Mouse (Mus musculus): ENCODE results near the gene Klhl30.

Klhl30 gene

DNA sequence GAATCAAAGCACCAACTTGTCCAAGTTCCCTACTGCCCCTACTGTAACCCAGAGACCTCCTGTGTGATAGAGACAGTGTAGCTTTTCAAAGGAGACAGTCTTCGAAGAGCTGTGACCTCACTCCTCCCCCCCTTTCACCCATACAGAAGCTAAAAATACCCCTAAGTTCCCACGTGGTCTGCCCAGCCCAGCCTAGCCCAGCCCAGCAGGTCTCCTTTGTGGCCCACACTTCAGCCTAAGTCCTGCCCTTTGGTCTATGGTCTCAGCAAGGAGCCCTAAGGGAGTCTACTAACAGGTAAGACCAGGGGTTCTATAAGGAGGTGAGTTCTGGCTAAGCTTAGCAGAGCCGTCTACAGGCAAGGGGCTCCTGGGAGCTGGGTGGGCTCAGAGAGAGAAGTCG, at the start of gene Klhl30:
Gene Klhl30, plus strand, starts transcription at position 176 of the 400 bp plus-strand sequence.
- CTCF ChIA-PET, result interaction anchor here in 2 of 4 experiments (0.6 to 1.5 kb wide), 2 partner anchors 31 to 1513 kb away, joined by 3 read pairs; no protein-coding TSS in a partner anchor
- POLR2A ChIA-PET, result interaction anchor here in 2 of 4 experiments (0.5 to 2.6 kb wide), 4 partner anchors 15 to 106 kb away, joined by 3 to 13 read pairs (median 6); partner anchors contain the start of genes Erfe (in 2 of the 2) and Hes6 (in 1 of the 2)

DNA sequence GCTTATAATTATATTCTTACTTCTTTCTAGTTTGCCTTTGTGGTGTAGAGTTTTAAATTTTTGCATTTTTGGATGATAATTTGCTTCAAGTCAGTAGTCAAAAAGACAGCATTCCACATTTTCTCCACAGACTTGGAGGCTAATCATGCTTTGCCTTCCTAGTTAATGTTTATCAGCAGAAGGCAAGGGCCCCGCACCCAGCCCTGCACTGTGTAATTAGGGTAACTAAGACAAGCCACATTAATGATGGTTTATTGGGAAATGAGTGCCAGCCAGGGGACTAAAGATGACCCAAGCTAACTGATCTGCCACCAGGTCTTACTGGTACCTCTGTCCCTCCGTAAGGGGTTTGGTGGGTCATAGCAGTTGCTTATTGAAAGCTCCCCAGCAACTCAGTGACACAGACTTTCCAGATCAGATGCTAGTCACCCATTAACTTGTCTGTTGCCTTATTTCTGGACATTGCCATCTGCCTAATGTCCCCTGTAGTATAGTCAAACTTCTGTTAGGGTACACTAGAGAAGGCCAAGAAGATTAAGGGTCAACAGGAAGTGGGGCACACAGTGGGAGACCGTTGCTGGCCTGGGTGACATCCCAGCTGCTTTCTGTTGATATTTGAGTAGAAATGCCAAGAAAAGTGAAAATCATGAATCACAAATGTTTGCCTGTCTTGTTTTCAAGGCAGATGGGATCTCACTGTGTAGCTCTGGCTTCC, 49.5 kb upstream of the Klhl30 start:
- CTCF ChIA-PET, result no interaction called here
- POLR2A ChIA-PET, result no interaction called here

DNA sequence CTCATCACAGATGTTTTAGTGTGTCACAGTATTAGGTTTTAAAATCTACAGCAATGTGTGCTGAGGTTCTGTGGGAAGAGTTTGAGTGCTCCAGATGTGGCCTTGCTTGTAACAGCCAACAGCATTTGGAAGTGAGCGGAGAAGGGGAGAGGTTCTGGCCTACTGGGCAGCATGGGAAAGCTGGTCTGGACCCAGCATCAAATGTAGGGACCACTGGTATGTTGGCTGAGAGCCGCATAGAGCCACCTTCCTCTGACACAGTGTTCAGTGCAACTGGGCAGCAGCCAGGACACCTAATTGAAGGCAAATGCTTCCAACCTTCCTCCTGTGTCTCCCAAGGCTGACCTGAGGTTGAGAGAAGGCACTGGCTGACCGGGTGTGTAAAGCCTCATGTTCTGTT, 48.8 kb upstream of the Klhl30 start:
- POLR2A ChIA-PET, result no interaction called here
- CTCF ChIA-PET, result no interaction called here

DNA sequence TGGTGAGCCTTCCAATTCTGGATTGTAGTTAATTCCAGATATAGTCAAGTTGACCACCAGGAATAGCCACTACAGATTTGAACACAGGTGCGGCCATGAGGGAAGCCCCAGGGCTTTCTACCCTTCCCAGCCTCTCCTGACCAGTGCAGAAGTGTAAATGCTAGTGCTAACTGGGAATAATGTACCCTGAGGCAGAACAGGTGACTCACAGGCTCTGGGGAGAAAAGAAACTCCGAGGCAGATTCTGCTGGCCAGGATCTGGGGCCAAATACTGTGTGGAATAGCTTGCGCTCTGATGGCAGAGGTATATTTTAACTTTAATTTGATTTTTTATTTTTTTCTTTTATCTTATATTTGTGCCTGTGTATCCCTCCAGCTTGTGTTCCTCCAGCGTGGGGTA, 46.2 kb upstream of the Klhl30 start:
- ChIA-PET POLR2A (no interaction called here), CTCF (no interaction called here)

DNA sequence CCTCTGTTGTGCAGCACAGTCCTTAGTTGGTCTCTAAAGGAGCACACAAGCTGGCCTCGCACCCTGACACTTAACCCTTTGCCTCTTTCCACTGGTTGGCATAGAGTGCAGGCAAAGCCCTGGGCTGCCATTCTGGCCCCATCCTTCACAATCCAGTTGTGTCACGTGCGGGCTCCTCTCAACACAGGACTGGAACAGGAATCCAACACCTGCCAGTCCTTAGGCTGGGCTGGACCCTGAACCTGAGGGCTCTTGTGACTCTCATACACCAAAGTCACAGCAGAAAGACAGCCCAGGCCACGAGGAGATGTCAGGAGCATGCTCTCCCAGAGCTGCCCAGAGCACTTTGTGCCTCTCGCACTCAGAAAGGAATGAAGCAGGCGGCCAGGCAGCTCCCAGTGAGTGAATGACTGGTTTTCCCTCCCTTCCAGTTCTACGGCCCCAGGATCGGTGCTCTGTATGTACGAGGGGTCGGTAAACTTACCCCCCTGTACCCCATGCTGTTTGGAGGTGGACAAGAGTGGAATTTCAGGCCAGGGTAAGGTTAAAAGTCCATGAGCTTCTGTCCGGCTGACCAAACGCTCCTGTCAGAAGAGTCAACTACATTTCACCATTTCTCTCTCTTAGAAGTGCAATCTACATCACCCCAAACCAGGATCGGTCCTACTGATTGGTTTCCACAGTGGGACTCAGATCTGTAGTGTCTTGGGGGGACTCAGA, 41.3 kb upstream of the Klhl30 start:
- ChIA-PET POLR2A (interaction anchor here in 2 of 4 experiments (0.9 to 2.6 kb wide), 9 partner anchors 10 to 104 kb away, joined by 3 to 30 read pairs (median 4); partner anchors contain the start of genes Espnl (in 1 of the 2), Hes6 (in 1 of the 2), Scly (in 1 of the 2) and Ube2f (in 1 of the 2)), CTCF (interaction anchor here in 1 of 4 experiments (0.6 kb wide), 1 partner anchor 1645 kb away, joined by 3 read pairs; no protein-coding TSS in a partner anchor)

DNA sequence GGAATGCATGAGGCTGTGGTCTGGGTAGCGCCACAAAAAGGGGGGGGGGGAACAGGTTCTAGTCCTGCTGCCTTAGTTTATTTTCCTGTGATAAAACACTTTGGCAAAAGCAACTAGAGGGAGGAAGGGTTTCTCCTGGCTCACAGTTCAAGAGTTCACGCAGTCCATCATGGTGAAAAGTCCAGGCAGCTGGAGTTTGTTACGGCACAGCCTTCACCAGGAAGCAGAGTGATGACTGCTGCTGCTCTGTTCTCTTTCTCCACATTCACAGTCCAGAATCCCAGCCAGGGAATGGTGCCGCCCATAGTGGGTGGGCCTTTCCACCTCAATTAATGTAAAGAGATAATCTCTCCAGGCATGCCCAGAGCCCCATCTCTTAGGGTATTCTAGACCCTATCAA, 38.5 kb upstream of the Klhl30 start:
- ChIA-PET POLR2A (interaction anchor here in 3 of 4 experiments (0.6 to 3.8 kb wide), 6 partner anchors 10 to 140 kb away, joined by 3 to 16 read pairs (median 4); partner anchors contain the start of genes Espnl (in 1 of the 3) and Scly (in 1 of the 3)), CTCF (interaction anchor here in 1 of 4 experiments (0.6 kb wide), 1 partner anchor 334 kb away, joined by 6 read pairs; no protein-coding TSS in a partner anchor)

DNA sequence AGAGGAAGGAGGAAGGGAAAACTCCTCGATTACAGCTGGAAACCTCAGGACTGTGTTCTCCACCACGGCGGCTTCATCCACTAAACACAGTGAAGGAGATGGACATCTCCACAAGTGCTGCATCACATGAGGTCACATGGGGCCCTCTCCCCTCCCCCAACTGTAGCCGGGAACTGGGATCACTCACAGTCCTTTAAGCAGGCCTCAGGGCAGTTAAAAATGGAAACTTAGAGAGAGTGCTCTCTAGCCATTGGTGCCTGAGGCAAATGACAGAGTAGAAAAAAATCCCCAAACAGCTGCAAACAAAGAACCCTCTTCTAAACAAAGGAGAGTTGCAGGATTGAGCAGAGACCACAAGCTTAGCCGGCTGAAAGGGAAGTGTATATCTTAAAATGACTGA, 37.6 kb upstream of the Klhl30 start:
- ChIA-PET CTCF (interaction anchor here in 1 of 4 experiments (0.6 to 0.7 kb wide), 2 partner anchors 18 to 96 kb away, joined by 3 to 4 read pairs; no protein-coding TSS in a partner anchor), POLR2A (interaction anchor here (0.5 to 3.8 kb wide), 8 partner anchors 9 to 885 kb away, joined by 3 to 16 read pairs (median 5); partner anchors contain the start of genes Scly (in 2 of the 4), Espnl (in 1 of the 4) and Hes6 (in 1 of the 4))

DNA sequence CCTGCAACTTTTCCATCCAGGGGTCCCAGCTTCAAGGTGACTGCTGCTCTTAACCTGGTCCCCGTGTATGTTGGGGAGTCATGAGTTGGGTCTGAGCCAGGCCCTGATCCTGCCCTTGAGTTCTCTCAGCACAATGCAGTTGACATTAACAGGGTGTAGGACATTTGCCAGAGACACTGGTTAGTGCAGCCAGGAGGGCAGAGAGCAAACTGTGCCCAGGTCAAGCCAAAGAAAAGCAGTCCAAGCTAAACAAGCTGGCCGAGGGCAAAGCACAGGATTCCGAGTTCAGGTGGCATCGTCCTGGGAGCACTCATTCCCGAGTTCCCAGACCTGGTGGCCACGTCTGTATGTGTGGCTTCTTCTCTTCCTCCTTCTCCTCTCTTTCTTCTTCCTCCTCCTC, 33.2 kb upstream of the Klhl30 start:
- ChIA-PET CTCF (interaction anchor here in 1 of 4 experiments (0.7 kb wide), 1 partner anchor 817 kb away, joined by 3 read pairs; no protein-coding TSS in a partner anchor), POLR2A (interaction anchor here in 3 of 4 experiments (0.6 to 1.5 kb wide), 3 partner anchors 10 to 17 kb away, joined by 3 read pairs; no protein-coding TSS in a partner anchor)

DNA sequence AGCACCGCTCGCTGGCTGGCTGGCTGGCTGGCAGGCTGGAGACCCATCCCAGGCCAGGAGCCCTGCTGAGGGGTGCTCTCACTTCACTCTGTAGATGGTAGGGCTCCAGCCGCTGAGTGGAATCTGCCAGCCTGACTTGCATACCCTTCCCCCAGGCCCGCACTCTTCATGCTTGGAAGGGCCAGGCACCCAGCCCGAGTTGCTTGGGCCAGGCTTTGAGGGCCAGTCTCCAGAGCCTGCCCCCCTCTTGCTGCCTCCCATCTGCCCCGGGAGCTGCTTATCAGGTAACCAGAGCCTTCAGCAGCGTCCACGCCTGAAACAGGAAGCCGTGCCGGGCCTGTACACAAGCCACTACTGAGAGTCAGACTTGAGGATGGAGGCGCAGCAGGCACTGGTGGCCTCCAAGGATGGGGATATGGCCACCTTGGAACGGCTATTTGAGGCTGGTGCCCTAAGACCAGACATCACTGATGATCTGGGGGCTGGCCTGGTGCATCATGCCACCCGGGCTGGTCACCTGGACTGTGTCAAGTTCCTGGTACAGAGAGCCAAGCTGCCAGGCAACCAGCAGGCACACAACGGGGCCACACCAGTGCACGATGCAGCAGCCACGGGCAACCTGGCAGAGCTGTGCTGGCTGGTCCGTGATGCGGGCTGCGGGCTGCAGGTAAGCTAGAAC, 28.9 kb upstream of the Klhl30 start, which contains the start of gene Espnl:
Gene Espnl, plus strand, starts transcription at position 316 of the 679 bp plus-strand sequence.
- POLR2A ChIA-PET, result interaction anchor here in 2 of 4 experiments (0.6 to 2.8 kb wide), 10 partner anchors 8 to 45 kb away, joined by 3 to 14 read pairs (median 5); partner anchors contain the start of gene Scly (in 2 of the 2)
- CTCF ChIA-PET, result interaction anchor here in 1 of 4 experiments (0.7 kb wide), 1 partner anchor 8 kb away, joined by 3 read pairs; no protein-coding TSS in a partner anchor

DNA sequence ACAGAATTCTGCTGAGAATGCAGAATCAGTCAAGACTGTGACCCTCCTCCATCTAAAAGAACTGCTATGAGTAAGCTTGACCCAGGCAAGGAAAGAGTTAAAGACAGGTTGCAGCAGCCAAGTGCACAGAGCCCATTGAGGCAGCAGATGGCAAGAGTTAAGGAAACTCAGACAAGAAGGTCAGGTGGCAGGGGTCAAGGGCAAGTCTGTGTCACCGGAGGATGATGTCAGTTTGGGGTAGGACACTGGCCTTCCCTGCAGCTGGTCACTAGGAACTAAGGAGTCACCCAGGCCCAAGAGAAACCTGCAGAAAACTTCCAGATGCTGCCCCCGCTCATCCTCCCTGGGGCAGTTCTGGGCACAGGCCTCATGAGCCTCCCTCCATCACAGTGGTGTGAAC, 26.2 kb upstream of the Klhl30 start:
- CTCF ChIA-PET, result interaction anchor here in 2 of 4 experiments (0.9 to 1.0 kb wide), 2 partner anchors 22 to 113 kb away, joined by 3 read pairs; no protein-coding TSS in a partner anchor
- POLR2A ChIA-PET, result interaction anchor here in 2 of 4 experiments (0.6 to 1.4 kb wide), 2 partner anchors 9 to 13 kb away, joined by 3 to 4 read pairs; no protein-coding TSS in a partner anchor

DNA sequence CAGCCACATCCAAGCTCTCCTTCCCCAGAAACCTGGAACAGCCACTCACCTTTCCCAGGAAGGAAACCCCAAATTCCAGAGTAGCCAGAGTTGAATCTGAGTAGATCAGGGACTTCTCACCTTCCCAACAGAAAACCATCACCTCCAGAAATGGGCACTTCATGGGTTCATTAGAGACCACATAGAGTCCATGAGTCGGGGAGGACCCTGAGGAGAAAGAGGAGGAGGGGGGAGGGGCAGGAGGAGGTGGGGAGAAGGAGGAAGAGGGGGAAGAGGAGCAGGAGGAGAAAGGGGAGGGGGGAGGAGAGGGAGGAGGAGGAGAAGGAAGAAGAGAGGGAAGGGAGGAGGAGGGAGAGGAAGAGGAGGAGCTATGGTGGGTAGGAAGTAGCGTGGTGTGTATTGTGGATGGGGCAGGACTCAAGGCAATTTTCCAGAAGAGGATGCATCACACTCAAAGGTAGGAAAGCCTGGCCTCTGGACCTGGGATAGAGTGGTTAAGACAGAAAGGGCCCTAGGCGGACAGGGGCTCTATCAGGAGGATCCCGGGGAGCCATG, 25.3 kb upstream of the Klhl30 start:
- CTCF ChIA-PET, result interaction anchor here in 2 of 4 experiments (0.6 to 1.0 kb wide), 2 partner anchors 14 to 21 kb away, joined by 3 to 4 read pairs; no protein-coding TSS in a partner anchor

DNA sequence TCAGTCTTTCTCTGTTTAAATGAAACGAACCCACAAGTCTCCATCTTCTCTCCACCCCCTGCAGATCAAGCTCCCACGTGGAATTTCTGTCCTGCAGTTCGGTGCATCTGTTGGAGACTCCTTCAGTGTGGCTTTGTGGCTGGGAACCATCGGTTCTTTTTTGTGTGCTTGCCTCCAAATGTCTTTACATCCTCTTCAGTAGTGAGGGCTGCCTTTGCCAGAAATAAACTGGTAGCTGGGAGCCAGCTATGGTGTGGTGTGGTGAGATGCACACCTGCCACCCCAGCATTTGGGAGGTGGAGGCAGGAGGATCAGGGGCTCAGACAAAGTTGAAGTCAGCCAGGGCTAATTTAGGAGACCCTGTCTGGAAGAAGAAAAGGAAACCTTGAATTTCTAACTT, 18.7 kb upstream of the Klhl30 start:
- CTCF ChIA-PET, result interaction anchor here in 3 of 4 experiments (0.6 to 1.4 kb wide), 3 partner anchors 14 to 152 kb away, joined by 3 to 6 read pairs (median 3); partner anchors contain the start of gene Ramp1 (in 1 of the 3)
- POLR2A ChIA-PET, result interaction anchor here in 1 of 4 experiments (3.4 kb wide), 1 partner anchor 11 kb away, joined by 14 read pairs; the partner anchor contains the start of gene Espnl

More for the DNA sequence above, 25.3 kb upstream of the Klhl30 start:
- POLR2A ChIA-PET, result interaction anchor here in 1 of 4 experiments (0.7 to 1.4 kb wide), 2 partner anchors 8 to 369 kb away, joined by 3 to 4 read pairs; no protein-coding TSS in a partner anchor

DNA sequence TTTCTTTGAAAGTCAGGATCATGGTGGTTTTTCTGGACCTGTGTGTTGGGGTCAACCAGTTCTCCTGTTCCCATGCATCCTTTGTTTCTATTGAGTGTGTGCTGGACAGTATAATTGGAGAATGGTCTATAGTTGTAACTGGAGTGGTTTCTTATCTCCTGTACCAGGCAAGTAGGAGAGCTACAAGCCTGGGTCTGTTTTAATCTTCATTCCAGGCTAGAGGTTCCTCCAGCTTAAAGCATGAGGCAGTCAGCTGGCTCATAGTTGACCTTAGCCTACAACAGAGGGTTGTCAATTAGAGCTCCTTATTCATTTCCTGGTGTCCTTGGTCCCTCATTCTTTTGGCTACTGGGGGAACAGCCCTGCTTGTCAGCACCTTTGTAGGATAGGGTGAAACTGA, 17.2 kb upstream of the Klhl30 start:
- POLR2A ChIA-PET, result interaction anchor here in 1 of 4 experiments (0.8 to 1.0 kb wide), 2 partner anchors 9 to 79 kb away, joined by 3 read pairs; no protein-coding TSS in a partner anchor
- CTCF ChIA-PET, result interaction anchor here in 3 of 4 experiments (0.6 to 1.0 kb wide), 3 partner anchors 12 to 194 kb away, joined by 3 read pairs; no protein-coding TSS in a partner anchor

DNA sequence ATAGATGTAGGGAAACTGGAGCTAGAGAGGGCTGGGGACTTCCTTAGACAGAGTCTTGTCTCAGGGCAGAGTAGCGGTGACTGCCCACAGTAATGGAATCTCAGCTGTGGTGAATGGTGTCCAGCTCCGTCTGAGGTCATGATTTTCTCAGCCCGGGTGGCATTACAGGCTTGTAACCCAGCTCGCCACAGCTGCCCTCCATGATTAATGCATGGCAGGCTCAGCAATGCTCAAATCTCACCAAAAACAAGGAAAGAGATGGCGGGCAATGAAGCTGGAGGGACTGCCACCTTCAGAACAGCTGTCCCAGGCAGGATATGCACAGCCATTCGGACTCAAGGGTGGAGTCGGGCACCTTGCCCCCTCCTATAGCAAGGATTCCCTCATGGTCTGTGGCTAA, 13.5 kb upstream of the Klhl30 start:
- POLR2A ChIA-PET, result interaction anchor here in 1 of 4 experiments (1.9 kb wide), 1 partner anchor 8 kb away, joined by 4 read pairs; no protein-coding TSS in a partner anchor
- CTCF ChIA-PET, result interaction anchor here in 2 of 4 experiments (0.5 to 1.7 kb wide), 2 partner anchors 9 to 374 kb away, joined by 4 to 10 read pairs; no protein-coding TSS in a partner anchor

DNA sequence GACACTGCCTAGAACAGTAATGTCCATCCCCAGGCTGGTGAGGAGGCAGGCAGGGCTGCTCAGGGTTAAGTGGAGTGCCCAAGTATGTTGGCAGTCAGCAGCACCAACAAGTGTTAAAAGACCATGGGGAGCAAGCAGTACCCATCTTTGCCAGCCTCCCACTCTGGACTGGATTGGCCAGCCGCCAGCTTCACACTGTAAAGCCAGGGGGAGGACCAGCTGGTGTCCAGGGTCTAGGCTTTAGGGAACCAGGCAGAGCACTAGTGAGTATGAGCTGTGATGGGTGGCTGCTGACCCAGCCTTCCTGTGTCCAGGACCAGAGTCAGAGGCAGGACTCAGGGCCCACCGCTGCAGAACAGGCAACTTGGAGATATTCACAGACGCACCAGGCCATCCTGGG, 6.8 kb upstream of the Klhl30 start:
- ChIA-PET POLR2A (interaction anchor here in 1 of 4 experiments (0.9 kb wide), 1 partner anchor 22 kb away, joined by 3 read pairs; no protein-coding TSS in a partner anchor), CTCF (no interaction called here)

DNA sequence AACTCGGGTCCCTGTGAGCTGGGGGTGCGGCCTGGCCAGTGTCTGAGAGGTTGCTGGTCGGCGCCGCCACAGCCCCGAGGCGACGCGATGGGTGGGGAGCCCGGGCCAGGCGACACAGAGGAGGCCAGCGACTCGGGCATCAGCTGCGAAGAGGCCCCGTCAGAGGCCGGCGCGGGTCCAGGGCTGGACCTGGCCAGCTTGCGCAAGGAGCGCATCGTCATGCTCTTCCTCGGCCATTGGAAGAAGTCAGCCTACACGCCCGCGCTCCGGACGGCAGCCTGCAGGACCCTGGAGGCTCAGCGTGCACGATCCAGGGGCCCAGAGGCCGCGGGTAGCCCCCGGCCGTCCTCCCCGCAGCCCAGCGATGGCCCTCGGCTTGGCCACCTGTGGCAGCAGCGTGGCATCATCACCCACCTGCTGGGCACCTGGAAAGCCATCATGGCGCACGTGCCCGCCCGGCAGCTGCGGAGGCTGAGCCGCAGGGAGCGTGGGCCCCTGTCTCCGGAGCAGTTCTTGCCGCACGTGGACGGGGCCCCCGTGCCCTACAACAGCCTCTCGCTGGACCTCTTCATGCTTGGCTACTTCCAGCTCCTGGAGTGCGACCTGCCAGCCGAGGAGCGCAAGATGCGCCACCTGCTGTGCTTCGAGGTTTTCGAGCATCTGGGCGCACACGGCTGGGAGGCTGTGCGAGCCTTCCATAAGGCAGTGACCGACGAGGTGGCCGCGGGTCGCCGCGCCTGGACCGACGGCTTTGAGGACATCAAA, 5.7 kb upstream of the Klhl30 start:
- ChIA-PET CTCF (interaction anchor here in 3 of 4 experiments (0.6 to 2.5 kb wide), 13 partner anchors 8 to 1864 kb away, joined by 3 to 10 read pairs (median 4); partner anchors contain the start of genes Erfe (in 1 of the 3) and Lrrfip1 (in 1 of the 3)), POLR2A (interaction anchor here in 3 of 4 experiments (0.5 to 3.2 kb wide), 8 partner anchors 8 to 1133 kb away, joined by 3 to 18 read pairs (median 4); partner anchors contain the start of gene Erfe (in 3 of the 3))

Measured in embryonic stem cell, embryonic (primary cell).